Mouse (Mus musculus): ENCODE measurements around the gene Hapln1. TPM values are rescaled to one million over a fixed set of nuclear protein-coding genes. Genes with fewer than 3 reads are reported as not detected.

Hapln1 gene
- polyA plus RNA-seq, 1 experiment from 2014 or later, result 7.5 TPM

GRCm38 (mm10) chr13:89551502-89551901 lies 11.9 kb downstream of the Hapln1 start:
- Histone ChIP-seq H3K4me3 (replicated peaks) (no peak overlapping the region), H3K4me2 (no peak overlapping the region), H3K9me3 (no peaks in the 10 kb centered on the region), H3K27me3 (no peaks in the 10 kb centered on the region), H3K9ac (no peak overlapping the region), H3K4me1 (0 out of 2 replicates have a peak, but pooled peaks cover 2% of the 10 kb centered on the region), H3K36me3 (replicated peaks) (no peaks in the 10 kb centered on the region), H3K27ac (no peak overlapping the region)
- WGBS, result 25% methylated on average over 1 of the region's 1 CpGs
- ATAC-seq (ENCODE audit: low FRiP score), result no peak

- ATAC-seq (ENCODE audit: low FRiP score), result no peak
- no peaks in the 10 kb centered on the region for H3K27me3 ChIP-seq
- no peaks in the 10 kb centered on the region for H3K36me3 ChIP-seq (replicated peaks)
- H3K9ac ChIP-seq, result no peak overlapping the region
- WGBS, result 91% methylated on average over 5 of the region's 5 CpGs
- H3K4me1 ChIP-seq, result no peaks in the 10 kb centered on the region
- H3K9me3 ChIP-seq, result no peaks in the 10 kb centered on the region
- H3K27ac ChIP-seq, result no peak overlapping the region
- H3K4me2 ChIP-seq, result no peak overlapping the region
- H3K4me3 ChIP-seq (replicated peaks), result no peak overlapping the region
Measured at GRCm38 (mm10) chr13:89564518-89564917, 24.9 kb downstream of the Hapln1 start.

- no peak overlapping the region for H3K4me3 ChIP-seq (replicated peaks)
- H3K4me1 ChIP-seq, result no peaks in the 10 kb centered on the region
- H3K4me2 ChIP-seq, result no peak overlapping the region
- H3K27ac ChIP-seq, result no peak overlapping the region
- H3K9me3 ChIP-seq, result no peaks in the 10 kb centered on the region
- no peaks in the 10 kb centered on the region for H3K36me3 ChIP-seq (replicated peaks)
- no peak overlapping the region for H3K9ac ChIP-seq
- no peak for ATAC-seq (ENCODE audit: low FRiP score)
- no peaks in the 10 kb centered on the region for H3K27me3 ChIP-seq
- 94% methylated on average over 4 of the region's 4 CpGs for WGBS
Measured at GRCm38 (mm10) chr13:89566300-89566699, 26.7 kb downstream of the Hapln1 start.

GRCm38 (mm10) chr13:89579115-89579514 lies 39.5 kb downstream of the Hapln1 start:
- H3K4me3 ChIP-seq (replicated peaks), result no peak overlapping the region
- no peaks in the 10 kb centered on the region for H3K4me1 ChIP-seq
- no peak overlapping the region for H3K4me2 ChIP-seq
- no peaks in the 10 kb centered on the region for H3K9me3 ChIP-seq
- no peaks in the 10 kb centered on the region for H3K27me3 ChIP-seq
- no peaks in the 10 kb centered on the region for H3K36me3 ChIP-seq (replicated peaks)
- ATAC-seq (ENCODE audit: low FRiP score), result no peak
- 95% methylated on average over 2 of the region's 2 CpGs for WGBS
- H3K9ac ChIP-seq, result no peak overlapping the region
- no peak overlapping the region for H3K27ac ChIP-seq

- Histone ChIP-seq H3K4me1 (no peaks in the 10 kb centered on the region), H3K4me3 (replicated peaks) (no peak overlapping the region), H3K27ac (no peak overlapping the region), H3K9ac (no peak overlapping the region), H3K27me3 (no peaks in the 10 kb centered on the region), H3K36me3 (replicated peaks) (no peaks in the 10 kb centered on the region), H3K4me2 (no peak overlapping the region), H3K9me3 (no peaks in the 10 kb centered on the region)
- WGBS, result 71% methylated on average over 4 of the region's 4 CpGs
- no peak for ATAC-seq (ENCODE audit: low FRiP score)
Measured at GRCm38 (mm10) chr13:89583138-89583746, 43.6 kb downstream of the Hapln1 start.

GRCm38 (mm10) chr13:89583747-89584738 lies 44.4 kb downstream of the Hapln1 start:
- H3K9me3 ChIP-seq, result no peaks in the 10 kb centered on the region
- no peak for ATAC-seq (ENCODE audit: low FRiP score)
- H3K27ac ChIP-seq, result no peak overlapping the region
- no peaks in the 10 kb centered on the region for H3K4me1 ChIP-seq
- H3K4me2 ChIP-seq, result no peak overlapping the region
- H3K27me3 ChIP-seq, result no peaks in the 10 kb centered on the region
- 68% methylated on average over 10 of the region's 10 CpGs for WGBS
- H3K4me3 ChIP-seq (replicated peaks), result no peak overlapping the region
- H3K9ac ChIP-seq, result no peak overlapping the region
- H3K36me3 ChIP-seq (replicated peaks), result no peaks in the 10 kb centered on the region

GRCm38 (mm10) chr13:89585144-89585543 lies 45.5 kb downstream of the Hapln1 start:
- Histone ChIP-seq H3K27me3 (no peaks in the 10 kb centered on the region), H3K4me3 (replicated peaks) (no peak overlapping the region), H3K9ac (no peak overlapping the region), H3K9me3 (no peaks in the 10 kb centered on the region), H3K4me2 (no peak overlapping the region), H3K27ac (no peak overlapping the region), H3K4me1 (no peaks in the 10 kb centered on the region), H3K36me3 (replicated peaks) (no peaks in the 10 kb centered on the region)
- WGBS, result 74% methylated on average over 1 of the region's 1 CpGs
- no peak for ATAC-seq (ENCODE audit: low FRiP score)

- no peaks in the 10 kb centered on the region for H3K4me1 ChIP-seq
- no peaks in the 10 kb centered on the region for H3K27me3 ChIP-seq
- no peak overlapping the region for H3K9ac ChIP-seq
- H3K4me3 ChIP-seq (replicated peaks), result no peak overlapping the region
- H3K9me3 ChIP-seq, result no peaks in the 10 kb centered on the region
- no peaks in the 10 kb centered on the region for H3K36me3 ChIP-seq (replicated peaks)
- H3K27ac ChIP-seq, result no peak overlapping the region
- WGBS, result 44% methylated on average over 4 of the region's 4 CpGs
- no peak for ATAC-seq (ENCODE audit: low FRiP score)
- no peak overlapping the region for H3K4me2 ChIP-seq
Measured at GRCm38 (mm10) chr13:89595105-89595504, 55.5 kb downstream of the Hapln1 start.

- no peak overlapping the region for H3K4me2 ChIP-seq
- no peaks in the 10 kb centered on the region for H3K36me3 ChIP-seq (replicated peaks)
- H3K9me3 ChIP-seq, result no peaks in the 10 kb centered on the region
- no peaks in the 10 kb centered on the region for H3K4me1 ChIP-seq
- no peaks in the 10 kb centered on the region for H3K27me3 ChIP-seq
- H3K27ac ChIP-seq, result no peak overlapping the region
- ATAC-seq (ENCODE audit: low FRiP score), result no peak
- H3K9ac ChIP-seq, result no peak overlapping the region
- no peak overlapping the region for H3K4me3 ChIP-seq (replicated peaks)
Measured at GRCm38 (mm10) chr13:89597354-89597753, 57.8 kb downstream of the Hapln1 start.

GRCm38 (mm10) chr13:89600466-89600865 lies 60.9 kb downstream of the Hapln1 start:
- Histone ChIP-seq H3K36me3 (replicated peaks) (no peaks in the 10 kb centered on the region), H3K9ac (no peak overlapping the region), H3K27me3 (no peaks in the 10 kb centered on the region), H3K4me2 (no peak overlapping the region), H3K4me1 (no peaks in the 10 kb centered on the region), H3K9me3 (no peaks in the 10 kb centered on the region), H3K27ac (no peak overlapping the region), H3K4me3 (replicated peaks) (no peak overlapping the region)
- no peak for ATAC-seq (ENCODE audit: low FRiP score)
- WGBS, result 80% methylated on average over 7 of the region's 7 CpGs

GRCm38 (mm10) chr13:89603336-89603735 lies 63.7 kb downstream of the Hapln1 start:
- no peak overlapping the region for H3K9ac ChIP-seq
- no peaks in the 10 kb centered on the region for H3K27me3 ChIP-seq
- no peak overlapping the region for H3K4me2 ChIP-seq
- H3K36me3 ChIP-seq (replicated peaks), result no peaks in the 10 kb centered on the region
- H3K4me1 ChIP-seq, result no peaks in the 10 kb centered on the region
- no peak overlapping the region for H3K27ac ChIP-seq
- no peaks in the 10 kb centered on the region for H3K9me3 ChIP-seq
- no peak for ATAC-seq (ENCODE audit: low FRiP score)
- no peak overlapping the region for H3K4me3 ChIP-seq (replicated peaks)
- WGBS, result 89% methylated on average over 3 of the region's 3 CpGs

- peak; percentile 78; the same call in 1 of the 2 replicates for ATAC-seq (ENCODE audit: low FRiP score)
- 18% methylated on average over 3 of the region's 3 CpGs for WGBS
- H3K4me2 ChIP-seq, result no peak overlapping the region
Measured at GRCm38 (mm10) chr13:89607399-89607798, 67.8 kb downstream of the Hapln1 start.

More at GRCm38 (mm10) chr13:89607399-89607798, 67.8 kb downstream of the Hapln1 start:
- H3K4me1 ChIP-seq, result no peaks in the 10 kb centered on the region
- no peak overlapping the region for H3K9ac ChIP-seq
- no peak overlapping the region for H3K4me3 ChIP-seq (replicated peaks)
- H3K27me3 ChIP-seq, result no peaks in the 10 kb centered on the region
- H3K27ac ChIP-seq, result peak overlapping the region; percentile 59; the same call in 1 of the 2 replicates
- H3K36me3 ChIP-seq (replicated peaks), result no peaks in the 10 kb centered on the region
- H3K9me3 ChIP-seq, result no peaks in the 10 kb centered on the region

Data from forebrain, embryonic 12.5 days (tissue).